Mouse (Mus musculus) hindbrain, embryonic 13.5 days (tissue): ENCODE results near the gene Lzic. TPM values are rescaled to one million over a fixed set of nuclear protein-coding genes. Genes with fewer than 3 reads are reported as not detected.

Source experiments
- ATAC-seq: fragments of 200-750 bp; cut with Nextera tagmentation; 2 replicates; pipeline ENCODE4 v1.8.0; 2017; ENCODE audit warnings: moderate TSS enrichment; ENCODE audit not compliant: low FRiP score
- H3K27ac ChIP-seq: fragments of 300-500 bp; sonication (generic); 2 replicates; pipeline ENCODE4 v1.5.1; 2015; ENCODE audit warnings: inconsistent platforms, mild to moderate bottlenecking, moderate library complexity
- H3K27me3 ChIP-seq: fragments of 300-500 bp; sonication (generic); 2 replicates; pipeline ENCODE4 v1.6.1; 2015; ENCODE audit warnings: mild to moderate bottlenecking, inconsistent platforms
- H3K36me3 ChIP-seq: fragments of 300-500 bp; sonication (generic); 2 replicates; pipeline ENCODE4 v1.6.1; 2015; ENCODE audit warnings: mild to moderate bottlenecking, inconsistent platforms
- H3K4me1 ChIP-seq: fragments of 300-500 bp; sonication (generic); replicated peaks from 2 replicates; pipeline ENCODE4 v1.6.1; 2015; ENCODE audit warnings: inconsistent platforms
- H3K4me2 ChIP-seq: fragments of 300-500 bp; sonication (generic); 2 replicates; pipeline ENCODE4 v1.6.1; 2015; ENCODE audit warnings: inconsistent platforms, mild to moderate bottlenecking, moderate library complexity
- H3K4me3 ChIP-seq: fragments of 300-500 bp; sonication (generic); 2 replicates; pipeline ENCODE4 v1.5.1; 2015; ENCODE audit warnings: mild to moderate bottlenecking, inconsistent platforms
- H3K9ac ChIP-seq: fragments of 300-500 bp; sonication (generic); 2 replicates; pipeline ENCODE4 v1.6.1; 2015; ENCODE audit warnings: mild to moderate bottlenecking, inconsistent platforms
- H3K9me3 ChIP-seq: fragments of 300-500 bp; sonication (generic); 2 replicates; pipeline ENCODE4 v1.6.1; 2016; ENCODE audit warnings: inconsistent platforms
- WGBS: fragments of 180-500 bp; shearing (Covaris S2); methylation state at CpG from one replicate; pipeline ENCODE4 v1.1.7; 2015; 5-methylcytosine and 5-hydroxymethylcytosine counted together
- polyA plus RNA-seq: library from polyadenylated mRNA; unstranded; fragments of >200 nt; fragmentation: Nextera tagmentation; extraction: Ambion mirVana; gene quantifications from 2 replicates; pipeline ENCODE4 v1.2.1, GENCODE M21; 2015

Gene Lzic
- polyA plus RNA-seq, 1 experiment from 2014 or later = 45.1 TPM

GRCm38 (mm10) chr4:149515706-149516105 is 30.7 kb downstream of the Lzic start:
- Histone ChIP-seq H3K4me1 (peaks cover 29% of the 10 kb centered on the region), H3K36me3 (no peaks in the 10 kb centered on the region), H3K9ac (no peak overlapping the region), H3K9me3 (no peaks in the 10 kb centered on the region), H3K27me3 (no peaks in the 10 kb centered on the region), H3K4me3 (no peak overlapping the region), H3K27ac (no peak overlapping the region), H3K4me2 (no peak overlapping the region)
- ATAC-seq = no peak
- WGBS = 90% methylated on average over 5 of the region's 5 CpGs

DNA sequence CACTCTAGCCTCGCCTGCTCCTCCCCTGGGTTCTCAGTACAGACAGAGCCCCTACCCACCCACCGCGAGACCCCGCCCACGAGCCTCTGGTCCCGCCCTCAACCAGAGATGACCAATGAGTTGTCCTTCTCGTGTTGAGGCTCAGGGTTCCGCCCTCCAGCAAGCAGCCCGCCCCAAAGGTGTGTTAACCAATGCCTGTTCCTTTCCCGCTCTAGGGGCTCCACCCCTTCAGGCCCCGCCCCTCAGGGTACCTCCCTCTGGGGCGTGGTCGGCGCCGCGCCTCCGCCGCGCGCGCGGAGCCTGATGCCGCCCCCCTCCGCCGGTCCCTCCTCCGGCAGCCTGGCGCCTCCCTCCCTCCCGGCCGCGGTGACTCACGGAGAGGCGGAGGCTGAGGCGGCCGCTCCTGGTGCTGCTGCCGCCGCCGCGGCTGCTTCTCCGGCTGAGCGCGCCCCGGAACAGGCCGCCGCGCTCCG is 32.9 kb downstream of the Lzic start, which contains the start of gene Ctnnbip1:
TSS of gene Ctnnbip1 (plus strand) at position 369 of the 473 bp plus-strand sequence.
- H3K27ac ChIP-seq = peak within 1 kb of the TSS; percentile 66
- H3K27me3 ChIP-seq = no peaks in the 10 kb centered on the region
- peak within 1 kb of the TSS; percentile 85 for H3K4me3 ChIP-seq
- H3K4me1 ChIP-seq = peaks cover 26% of the 10 kb centered on the region
- 0% methylated on average over 36 of the region's 46 CpGs for WGBS
- H3K4me2 ChIP-seq = peak within 1 kb of the TSS; percentile 74
- no peaks in the 10 kb centered on the region for H3K36me3 ChIP-seq
- peak within 1 kb of the TSS; percentile 93 for H3K9ac ChIP-seq
- no peaks in the 10 kb centered on the region for H3K9me3 ChIP-seq
- ATAC-seq = peak; percentile 97

- no peaks in the 10 kb centered on the region for H3K36me3 ChIP-seq
- no peak; the same call in 1 of the 2 replicates for ATAC-seq
- peak overlapping the region; percentile 66 for H3K27ac ChIP-seq
- H3K4me1 ChIP-seq = peaks cover 28% of the 10 kb centered on the region
- no peaks in the 10 kb centered on the region for H3K9me3 ChIP-seq
- 4% methylated on average over 41 of the region's 52 CpGs for WGBS
- H3K4me2 ChIP-seq = peak overlapping the region; percentile 74
- H3K9ac ChIP-seq = peak overlapping the region; percentile 93
- peak overlapping the region; percentile 85 for H3K4me3 ChIP-seq
- H3K27me3 ChIP-seq = no peaks in the 10 kb centered on the region
Measured at GRCm38 (mm10) chr4:149518351-149519220, 33.6 kb downstream of the Lzic start.

DNA sequence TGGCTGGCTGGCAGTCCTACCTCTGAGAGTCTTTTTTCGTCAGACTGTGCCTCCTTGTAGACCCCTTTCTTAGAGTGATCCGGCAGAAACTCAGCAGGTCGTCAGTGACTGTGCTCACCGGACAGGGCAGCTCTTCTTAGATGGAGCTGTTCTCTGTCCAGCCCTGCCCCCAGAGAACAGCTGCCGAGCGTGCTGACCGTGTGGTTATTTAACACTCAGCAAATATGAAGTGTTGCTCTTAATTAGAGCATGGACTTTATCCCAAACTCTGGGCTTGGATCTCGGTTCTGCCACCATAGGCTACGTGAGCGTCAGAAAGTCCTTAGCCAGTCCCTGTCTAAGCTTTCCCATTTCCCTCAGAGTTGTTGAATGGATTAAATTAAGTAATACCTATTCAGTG is 36.2 kb downstream of the Lzic start:
- Histone ChIP-seq H3K9me3 (no peaks in the 10 kb centered on the region), H3K4me2 (no peak overlapping the region), H3K27me3 (no peaks in the 10 kb centered on the region), H3K4me1 (peaks cover 44% of the 10 kb centered on the region), H3K9ac (0 out of 2 replicates have a peak overlapping the region, but pooled peaks have one; percentile 0), H3K27ac (no peak overlapping the region), H3K4me3 (no peak overlapping the region), H3K36me3 (no peaks in the 10 kb centered on the region)
- no peak for ATAC-seq
- WGBS = 73% methylated on average over 10 of the region's 10 CpGs

DNA sequence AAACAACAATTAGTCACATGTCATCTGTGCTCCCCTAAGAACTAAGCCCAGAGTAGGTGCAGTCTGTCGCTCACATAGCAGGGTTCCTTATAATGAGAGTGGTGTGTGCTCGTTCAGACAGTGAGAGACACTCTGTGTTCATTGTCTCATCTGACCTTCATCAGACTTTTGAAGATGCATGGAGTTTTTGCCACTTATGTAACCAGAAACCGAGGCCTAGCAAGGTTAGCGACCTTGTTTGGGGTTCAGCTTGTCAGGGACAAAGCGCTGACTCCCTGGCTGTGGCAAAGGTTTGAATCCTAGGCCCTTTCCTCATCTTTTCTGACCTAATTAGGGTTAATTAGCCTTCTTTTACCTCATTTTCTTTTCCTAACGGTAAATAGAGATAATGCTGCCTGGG is 38.9 kb downstream of the Lzic start:
- H3K4me3 ChIP-seq = no peak overlapping the region
- H3K4me2 ChIP-seq = no peak overlapping the region
- peaks cover 46% of the 10 kb centered on the region for H3K4me1 ChIP-seq
- H3K27ac ChIP-seq = no peak overlapping the region
- WGBS = 71% methylated on average over 6 of the region's 6 CpGs
- no peak for ATAC-seq
- H3K36me3 ChIP-seq = no peaks in the 10 kb centered on the region
- H3K27me3 ChIP-seq = no peaks in the 10 kb centered on the region
- no peak overlapping the region for H3K9ac ChIP-seq
- H3K9me3 ChIP-seq = no peaks in the 10 kb centered on the region

DNA sequence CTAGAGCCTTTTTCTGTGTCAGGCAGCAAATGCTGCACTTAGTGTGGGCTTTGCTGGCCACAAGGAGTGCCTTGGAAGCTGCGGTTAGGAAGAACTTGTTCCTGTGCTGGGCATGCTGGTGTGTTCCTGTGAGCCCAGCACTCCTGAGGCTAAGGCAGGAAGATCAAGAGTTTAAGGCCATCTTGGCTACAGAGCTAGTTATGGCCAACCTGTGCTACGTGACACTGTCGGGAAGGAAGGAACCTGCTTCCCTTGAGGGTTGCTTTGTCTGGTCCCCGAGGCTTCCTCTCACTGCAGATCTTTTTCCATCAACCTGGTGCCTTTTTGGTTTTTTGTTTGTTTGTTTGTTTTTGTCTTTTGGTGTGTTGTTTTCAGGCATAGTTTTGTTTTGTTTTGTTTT is 40.1 kb downstream of the Lzic start:
- no peaks in the 10 kb centered on the region for H3K27me3 ChIP-seq
- H3K4me1 ChIP-seq = peaks cover 36% of the 10 kb centered on the region
- no peak overlapping the region for H3K4me3 ChIP-seq
- H3K9me3 ChIP-seq = no peaks in the 10 kb centered on the region
- H3K36me3 ChIP-seq = no peaks in the 10 kb centered on the region
- H3K27ac ChIP-seq = no peak overlapping the region
- no peak overlapping the region for H3K9ac ChIP-seq
- ATAC-seq = no peak
- WGBS = 84% methylated on average over 4 of the region's 4 CpGs
- no peak overlapping the region for H3K4me2 ChIP-seq

- Histone ChIP-seq H3K27ac (0 out of 2 replicates have a peak overlapping the region, but pooled peaks have one; percentile 52), H3K9ac (0 out of 2 replicates have a peak overlapping the region, but pooled peaks have one; percentile 39), H3K4me3 (no peak overlapping the region), H3K36me3 (no peaks in the 10 kb centered on the region), H3K4me1 (peaks cover 32% of the 10 kb centered on the region), H3K9me3 (no peaks in the 10 kb centered on the region), H3K4me2 (no peak overlapping the region), H3K27me3 (no peaks in the 10 kb centered on the region)
- WGBS = 84% methylated on average over 6 of the region's 6 CpGs
- no peak for ATAC-seq
Measured at GRCm38 (mm10) chr4:149525811-149526210, 40.8 kb downstream of the Lzic start.

- H3K4me1 ChIP-seq = peaks cover 27% of the 10 kb centered on the region
- no peak for ATAC-seq
- no peak overlapping the region for H3K4me3 ChIP-seq
- H3K4me2 ChIP-seq = no peak overlapping the region
- no peak overlapping the region for H3K9ac ChIP-seq
- no peaks in the 10 kb centered on the region for H3K36me3 ChIP-seq
- 53% methylated on average over 7 of the region's 7 CpGs for WGBS
- 0 out of 2 replicates have a peak overlapping the region, but pooled peaks have one; percentile 52 for H3K27ac ChIP-seq
- no peaks in the 10 kb centered on the region for H3K27me3 ChIP-seq
- H3K9me3 ChIP-seq = no peaks in the 10 kb centered on the region
Measured at GRCm38 (mm10) chr4:149526330-149526729, 41.3 kb downstream of the Lzic start.

DNA sequence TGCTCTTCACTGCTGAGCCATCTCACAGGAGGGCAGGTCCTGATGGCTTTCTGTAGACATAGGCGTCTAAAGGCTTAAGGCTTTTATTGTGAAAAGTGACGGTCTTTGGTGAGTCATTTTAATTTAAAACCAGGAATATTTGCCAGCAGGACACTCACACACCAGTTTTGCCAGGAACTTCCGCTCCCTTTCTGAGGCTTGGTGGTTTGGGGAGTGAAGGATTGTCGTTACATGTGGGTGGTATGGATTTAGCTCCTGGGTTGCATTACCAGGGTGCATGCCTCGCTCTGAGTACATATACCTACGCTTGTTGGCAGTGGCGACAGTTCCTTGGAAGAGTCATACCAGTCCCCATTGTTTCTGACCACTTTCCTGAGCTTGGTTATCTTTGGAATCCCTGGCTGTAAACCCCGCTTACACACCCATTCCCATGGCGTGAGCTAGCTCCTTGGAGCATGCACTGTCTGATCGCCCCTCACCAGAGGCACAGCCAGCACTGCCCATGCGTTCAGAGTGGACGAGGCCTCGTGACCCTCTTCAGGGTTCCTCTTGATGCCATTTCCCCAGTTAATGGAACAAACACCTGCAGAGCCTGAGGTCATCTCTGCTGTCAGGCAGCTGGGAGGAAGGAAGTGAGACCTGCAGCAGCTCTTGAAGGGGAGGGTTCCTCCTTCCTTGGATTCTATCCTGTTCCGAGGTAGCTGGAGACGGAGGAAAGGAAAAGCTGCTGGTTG is 42.8 kb downstream of the Lzic start:
- ATAC-seq = no peak
- peak overlapping the region; percentile 43; the same call in 1 of the 2 replicates for H3K9ac ChIP-seq
- no peaks in the 10 kb centered on the region for H3K9me3 ChIP-seq
- H3K4me2 ChIP-seq = no peak overlapping the region
- H3K27me3 ChIP-seq = no peaks in the 10 kb centered on the region
- 88% methylated on average over 15 of the region's 15 CpGs for WGBS
- peaks cover 26% of the 10 kb centered on the region for H3K4me1 ChIP-seq
- H3K36me3 ChIP-seq = no peaks in the 10 kb centered on the region
- no peak overlapping the region for H3K27ac ChIP-seq
- H3K4me3 ChIP-seq = no peak overlapping the region

DNA sequence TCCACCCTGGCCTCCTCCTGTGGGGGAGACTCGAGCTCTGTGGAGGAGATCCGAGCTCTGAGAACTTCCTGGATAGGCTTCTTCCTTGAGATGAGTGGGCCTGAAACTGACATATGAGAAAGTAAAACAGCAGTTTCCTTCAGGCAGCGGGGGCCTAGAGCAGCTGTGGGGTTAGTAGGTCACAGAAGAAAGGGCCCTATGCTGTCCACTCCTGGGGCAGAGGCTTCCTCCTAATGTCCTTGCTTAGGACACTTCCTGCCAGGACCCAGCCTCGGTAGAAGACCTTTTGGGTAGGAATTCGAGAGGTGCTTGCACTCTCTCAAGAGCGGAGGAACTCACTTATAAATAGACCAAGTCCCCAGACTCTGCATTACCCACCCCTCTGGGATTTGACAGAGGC is 44.7 kb downstream of the Lzic start:
- H3K36me3 ChIP-seq = no peaks in the 10 kb centered on the region
- H3K27me3 ChIP-seq = no peaks in the 10 kb centered on the region
- H3K4me3 ChIP-seq = no peak overlapping the region
- 81% methylated on average over 6 of the region's 6 CpGs for WGBS
- H3K9ac ChIP-seq = no peak overlapping the region
- no peak overlapping the region for H3K27ac ChIP-seq
- H3K4me2 ChIP-seq = no peak overlapping the region
- ATAC-seq = no peak
- peaks cover 17% of the 10 kb centered on the region for H3K4me1 ChIP-seq
- H3K9me3 ChIP-seq = no peaks in the 10 kb centered on the region

- no peak overlapping the region for H3K27ac ChIP-seq
- no peak overlapping the region for H3K9ac ChIP-seq
- H3K36me3 ChIP-seq = no peaks in the 10 kb centered on the region
- ATAC-seq = no peak
- WGBS = 89% methylated on average over 8 of the region's 8 CpGs
- no peak overlapping the region for H3K4me3 ChIP-seq
- H3K4me2 ChIP-seq = no peak overlapping the region
- no peaks in the 10 kb centered on the region for H3K9me3 ChIP-seq
- peaks cover 17% of the 10 kb centered on the region for H3K4me1 ChIP-seq
- no peaks in the 10 kb centered on the region for H3K27me3 ChIP-seq
Measured at GRCm38 (mm10) chr4:149539441-149539840, 54.4 kb downstream of the Lzic start.

DNA sequence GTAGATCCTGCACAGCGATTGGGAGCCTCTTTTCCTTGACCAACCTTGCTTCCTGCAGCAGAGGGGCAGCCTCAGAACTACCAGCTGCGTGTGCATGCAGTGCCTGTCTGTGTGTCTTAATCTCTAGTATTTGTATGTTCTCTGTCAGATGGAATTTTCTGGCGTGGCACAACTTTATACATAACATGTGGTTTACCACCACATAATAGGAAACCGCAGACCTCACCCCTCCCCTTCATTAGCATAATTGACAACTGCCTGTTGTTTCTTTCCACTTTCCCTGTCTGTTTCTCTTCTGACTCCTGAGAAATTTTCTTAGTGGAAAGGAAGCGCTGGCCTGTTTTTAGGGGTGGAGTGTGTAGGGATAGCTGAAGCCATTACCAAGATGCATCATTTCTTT is 56.9 kb downstream of the Lzic start:
- H3K27ac ChIP-seq = no peak overlapping the region
- no peaks in the 10 kb centered on the region for H3K27me3 ChIP-seq
- no peak overlapping the region for H3K4me3 ChIP-seq
- H3K36me3 ChIP-seq = peaks cover 19% of the 10 kb centered on the region
- peaks cover 17% of the 10 kb centered on the region for H3K4me1 ChIP-seq
- no peak overlapping the region for H3K9ac ChIP-seq
- H3K4me2 ChIP-seq = no peak overlapping the region
- H3K9me3 ChIP-seq = no peaks in the 10 kb centered on the region
- ATAC-seq = no peak
- WGBS = 70% methylated on average over 5 of the region's 5 CpGs
